Mouse (Mus musculus): ENCODE measurements around the gene Rab7b.

DNA sequence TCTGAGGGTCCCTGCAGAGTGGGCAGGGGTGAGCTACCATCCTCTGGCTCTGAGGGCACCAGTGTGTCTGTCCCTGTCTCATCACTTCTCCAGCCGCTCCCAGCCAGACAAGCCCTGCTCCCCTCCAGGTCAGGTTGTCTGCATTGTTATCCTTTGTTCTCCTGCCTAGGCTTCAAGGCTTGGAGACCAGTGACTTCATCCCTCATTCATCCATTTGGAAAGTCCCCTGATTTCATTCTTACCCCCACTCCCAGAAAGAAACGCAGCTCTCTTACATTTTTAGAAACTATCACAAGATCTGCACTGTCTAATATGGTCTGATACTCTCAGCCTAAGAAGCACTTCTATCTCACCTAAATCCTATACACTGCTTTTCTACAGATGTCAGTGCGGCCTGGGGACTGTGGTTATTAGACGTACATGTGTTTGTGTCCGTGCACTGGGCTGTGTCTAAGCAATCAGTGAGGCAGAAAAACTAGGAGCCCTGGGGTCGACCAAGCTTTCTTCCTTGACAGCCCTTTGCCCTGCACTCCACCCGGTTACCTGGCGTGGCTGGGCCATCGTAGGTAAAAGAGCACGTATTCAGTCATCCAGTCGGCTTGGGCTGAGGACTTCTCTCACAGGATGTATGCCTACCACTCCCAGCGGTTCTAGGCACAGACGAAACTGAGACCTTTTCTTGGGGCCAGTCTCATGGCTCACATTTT is 45.1 kb downstream of the Rab7b start:
- TF ChIP-seq POLR2A (IDR thresholded peaks at IDR 0.05; ENCODE audit: borderline replicate concordance, control insufficient read depth, low read depth, low read length), result no peak
- TF ChIP-seq CTCF (IDR thresholded peaks at IDR 0.05; ENCODE audit: control insufficient read depth, insufficient read depth, low read length), result no peak
